Mouse (Mus musculus) forebrain, embryonic 14.5 days (tissue): Measurements from ENCODE around the gene Armc7. TPM values are rescaled to one million over a fixed set of nuclear protein-coding genes. Genes with fewer than 3 reads are reported as not detected.
A peak's percentile ranks its signal among the peaks of the same experiment; 100 is the strongest.
"Not testable (repeated sequence)": the region's sequence is repeated elsewhere in the genome, so short reads cannot be mapped to it uniquely, and the experiment has no call there.

Source experiments
- ATAC-seq: fragments of 200-750 bp; cut with Nextera tagmentation; 2 replicates; pipeline ENCODE4 v1.8.0; 2017; ENCODE audit warnings: mild to moderate bottlenecking, moderate library complexity
- DNase-seq: peaks from one replicate; pipeline ENCODE4 v3.0.0-alpha.2; 2015; ENCODE audit warnings: low spot score
- H3K27ac ChIP-seq: fragments of 300-500 bp; sonication (generic); 2 replicates; pipeline ENCODE4 v1.5.1; 2014; ENCODE audit warnings: low read depth, mild to moderate bottlenecking, control low read depth, low read length, moderate library complexity
- H3K27me3 ChIP-seq: fragments of 300-500 bp; sonication (generic); replicated peaks from 2 replicates; pipeline ENCODE4 v1.6.1; 2014; ENCODE audit warnings: low read length, control low read depth, mixed read lengths; ENCODE audit not compliant: control insufficient read depth, insufficient read depth
- H3K36me3 ChIP-seq: fragments of 300-500 bp; sonication (generic); 2 replicates; pipeline ENCODE4 v1.6.1; 2014; ENCODE audit warnings: low read length, control low read depth; ENCODE audit not compliant: control insufficient read depth, insufficient read depth
- H3K4me1 ChIP-seq: fragments of 300-500 bp; sonication (generic); 2 replicates; pipeline ENCODE4 v1.6.1; 2014; ENCODE audit warnings: antibody characterized with exemption, low read length, control low read depth; ENCODE audit not compliant: control insufficient read depth, insufficient read depth
- H3K4me2 ChIP-seq: fragments of 300-500 bp; sonication (generic); 2 replicates; pipeline ENCODE4 v1.6.1; 2014; ENCODE audit warnings: mild to moderate bottlenecking, control low read depth, low read length
- H3K4me3 ChIP-seq: fragments of 300-500 bp; sonication (generic); 2 replicates; pipeline ENCODE4 v1.5.1; 2014; ENCODE audit warnings: low read depth, low read length, control low read depth
- H3K9ac ChIP-seq: fragments of 300-500 bp; sonication (generic); 2 replicates; pipeline ENCODE4 v1.6.1; 2014; ENCODE audit warnings: mild to moderate bottlenecking, low read length, control low read depth, moderate library complexity
- H3K9me3 ChIP-seq: fragments of 300-500 bp; sonication (generic); replicated peaks from 2 replicates; pipeline ENCODE4 v1.6.1; 2016; ENCODE audit warnings: low read length, control low read depth, mixed read lengths; ENCODE audit not compliant: control insufficient read depth
- WGBS: fragments of 180-500 bp; shearing (Covaris S2); extraction: QIAGEN DNeasy Blood & Tissue Kit; methylation state at CpG from one replicate; pipeline ENCODE4 v1.1.7; 2014; 5-methylcytosine and 5-hydroxymethylcytosine counted together
- polyA plus RNA-seq: library from polyadenylated mRNA; unstranded; fragments of >200 nt; fragmentation: Nextera tagmentation; extraction: Ambion mirVana; gene quantifications from 2 replicates; pipeline ENCODE4 v1.2.1, GENCODE M21; 2014

The Armc7 gene
- polyA plus RNA-seq, 1 experiment from 2014 or later, result 11.5 TPM

DNA sequence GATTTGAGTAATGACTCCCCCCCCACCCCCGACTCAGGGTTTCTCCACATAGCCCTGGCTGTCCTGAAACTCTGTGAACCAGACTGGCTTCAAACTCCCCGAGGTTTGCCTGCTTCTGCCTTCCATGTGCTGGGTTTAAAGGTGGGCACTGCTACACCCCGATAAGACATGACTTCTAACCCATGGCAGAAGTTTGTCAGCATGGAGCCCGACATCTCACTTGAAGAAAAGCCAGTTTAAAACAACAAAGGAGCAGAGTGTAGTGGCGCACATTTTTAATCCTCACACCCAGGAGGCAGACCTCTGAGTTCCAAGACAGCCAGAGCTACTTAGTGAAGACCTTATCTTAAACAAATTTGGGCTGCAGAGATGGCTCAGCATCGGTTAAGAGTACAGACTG, 16.9 kb downstream of the Armc7 start:
- Histone ChIP-seq H3K4me3 (peak overlapping the region; percentile 67), H3K9me3 (no peaks in the 10 kb centered on the region), H3K36me3 (peaks cover 25% of the 10 kb centered on the region), H3K27ac (no peak overlapping the region), H3K4me1 (peaks cover 10% of the 10 kb centered on the region; the same call in 1 of the 2 replicates), H3K9ac (peak overlapping the region; percentile 74; the same call in 1 of the 2 replicates), H3K4me2 (peak overlapping the region; percentile 82), H3K27me3 (no peaks in the 10 kb centered on the region)
- 38% methylated on average over 6 of the region's 6 CpGs for WGBS
- DNase-seq, result no peak
- ATAC-seq, result no peak

GRCm38 (mm10) chr11:115496559-115496958, 21.1 kb downstream of the Armc7 start:
- not testable (repeated sequence) for H3K27ac ChIP-seq, H3K9ac ChIP-seq, H3K9me3 ChIP-seq, H3K4me3 ChIP-seq, H3K4me2 ChIP-seq, H3K27me3 ChIP-seq, DNase-seq, H3K4me1 ChIP-seq, ATAC-seq
- 87% methylated on average over 9 of the region's 9 CpGs for WGBS
- peaks cover 53% of the 10 kb centered on the region for H3K36me3 ChIP-seq

GRCm38 (mm10) chr11:115502636-115503035, 27.2 kb downstream of the Armc7 start:
- Histone ChIP-seq H3K4me1 (no peaks in the 10 kb centered on the region; the same call in 1 of the 2 replicates), H3K4me3 (no peak overlapping the region), H3K9me3 (no peaks in the 10 kb centered on the region), H3K36me3 (peaks cover 72% of the 10 kb centered on the region), H3K4me2 (no peak overlapping the region), H3K27ac (no peak overlapping the region), H3K27me3 (no peaks in the 10 kb centered on the region), H3K9ac (no peak overlapping the region)
- ATAC-seq (no peak), DNase-seq (no peak)
- WGBS, result 93% methylated on average over 6 of the region's 6 CpGs

DNA sequence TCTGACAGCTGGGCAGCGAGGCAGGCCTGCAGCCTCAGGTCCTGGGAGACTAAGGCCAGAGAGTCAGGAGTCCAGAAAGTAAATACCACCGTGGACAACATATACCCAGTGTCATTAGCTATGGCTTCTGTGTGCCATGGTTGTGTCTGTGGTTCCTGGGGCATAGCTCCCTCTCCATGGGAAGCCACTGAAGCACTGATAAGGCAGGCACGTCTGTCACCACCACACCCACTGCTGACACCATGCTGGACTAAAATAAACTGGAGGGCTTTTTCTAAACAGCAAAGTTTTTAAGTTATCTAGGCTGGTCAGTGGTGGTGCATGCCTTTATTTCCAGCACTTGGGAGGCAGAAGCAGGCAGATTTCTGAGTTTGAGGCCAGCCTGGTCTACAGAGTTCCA, 31.1 kb downstream of the Armc7 start:
- H3K36me3 ChIP-seq, result peaks cover 36% of the 10 kb centered on the region

DNA sequence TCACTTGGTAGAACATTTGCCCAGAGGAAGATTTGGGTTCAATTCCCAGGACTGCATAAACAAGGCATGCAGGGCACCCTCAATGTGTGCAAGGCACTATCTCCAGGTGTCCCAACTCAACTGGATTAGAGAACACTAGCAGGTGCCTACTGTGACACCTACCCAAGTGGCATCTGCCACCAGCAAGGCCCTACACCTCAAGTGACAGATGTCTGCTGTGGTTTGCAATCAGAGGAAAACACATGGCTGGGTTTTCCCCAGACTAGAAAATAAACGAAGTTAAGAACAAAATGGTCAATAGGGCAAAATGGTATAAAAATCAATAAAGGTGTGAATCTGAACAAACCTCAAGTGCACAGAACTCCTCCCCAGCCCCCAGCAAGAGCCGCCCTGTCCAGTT, 32.6 kb downstream of the Armc7 start:
- no peak overlapping the region for H3K4me3 ChIP-seq
- H3K9me3 ChIP-seq, result no peaks in the 10 kb centered on the region
- H3K27ac ChIP-seq, result no peak overlapping the region
- DNase-seq, result no peak
- H3K36me3 ChIP-seq, result peaks cover 21% of the 10 kb centered on the region; the same call in 1 of the 2 replicates
- no peak overlapping the region for H3K4me2 ChIP-seq
- no peak for ATAC-seq
- H3K4me1 ChIP-seq, result peaks cover 33% of the 10 kb centered on the region
- 83% methylated on average over 2 of the region's 2 CpGs for WGBS
- H3K9ac ChIP-seq, result no peak overlapping the region
- no peaks in the 10 kb centered on the region for H3K27me3 ChIP-seq

More for the DNA sequence above, 31.1 kb downstream of the Armc7 start:
- Histone ChIP-seq H3K4me2 (no peak overlapping the region), H3K4me1 (peaks cover 33% of the 10 kb centered on the region), H3K9ac (no peak overlapping the region), H3K9me3 (no peaks in the 10 kb centered on the region), H3K4me3 (no peak overlapping the region), H3K27me3 (no peaks in the 10 kb centered on the region), H3K27ac (no peak overlapping the region)
- WGBS, result 77% methylated on average over 3 of the region's 3 CpGs
- DNase-seq, result no peak
- ATAC-seq, result no peak

DNA sequence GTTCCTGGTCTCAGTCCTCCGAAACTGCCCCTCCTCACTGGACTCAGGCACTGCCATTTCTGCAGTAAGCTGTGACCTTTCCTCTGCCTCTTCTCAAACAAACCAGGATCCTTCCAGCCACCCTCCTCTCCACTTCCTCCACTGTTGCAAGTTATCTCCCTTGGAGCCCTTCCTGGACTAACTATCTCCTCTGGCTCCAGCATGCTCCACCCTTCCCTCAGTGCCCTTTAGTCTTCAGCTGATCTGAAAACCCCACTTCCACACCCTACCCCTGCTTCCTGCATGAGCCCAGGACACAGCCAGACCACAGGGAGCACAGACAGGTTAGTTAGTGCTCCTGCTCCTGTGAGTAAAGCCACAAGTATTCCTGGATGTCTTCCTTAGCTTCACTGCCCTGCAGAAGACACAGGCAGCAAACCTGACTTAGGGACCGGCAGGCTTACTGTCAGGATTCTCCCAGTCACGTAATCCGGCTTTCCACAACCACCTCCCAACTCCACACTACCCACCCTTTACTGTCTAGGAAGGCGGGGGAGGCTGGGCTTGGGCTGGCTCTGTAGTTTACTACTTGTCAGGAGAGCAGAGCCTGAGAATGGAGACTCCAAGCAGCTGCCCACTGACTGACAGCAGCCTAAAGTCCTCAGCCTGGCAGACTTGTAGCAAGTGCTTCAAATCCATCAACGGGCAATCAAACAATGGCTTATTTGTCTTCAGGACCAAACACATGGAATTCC, 34.5 kb downstream of the Armc7 start:
- DNase-seq, result peak; percentile 39
- WGBS, result 38% methylated on average over 6 of the region's 6 CpGs
- Histone ChIP-seq H3K36me3 (peaks cover 12% of the 10 kb centered on the region; the same call in 1 of the 2 replicates), H3K4me2 (peak overlapping the region; percentile 91), H3K9ac (peak overlapping the region; percentile 100), H3K4me3 (peak overlapping the region; percentile 100), H3K27me3 (no peaks in the 10 kb centered on the region), H3K27ac (peak overlapping the region; percentile 30; the same call in 1 of the 2 replicates), H3K9me3 (no peaks in the 10 kb centered on the region), H3K4me1 (peaks cover 33% of the 10 kb centered on the region)
- no peak for ATAC-seq

- Histone ChIP-seq H3K4me2 (peak overlapping the region; percentile 91), H3K9ac (peak overlapping the region; percentile 100; the same call in 1 of the 2 replicates), H3K27me3 (no peaks in the 10 kb centered on the region), H3K4me1 (peaks cover 33% of the 10 kb centered on the region), H3K36me3 (peaks cover 10% of the 10 kb centered on the region; the same call in 1 of the 2 replicates), H3K9me3 (no peaks in the 10 kb centered on the region), H3K4me3 (peak overlapping the region; percentile 100), H3K27ac (no peak overlapping the region)
- ATAC-seq (no peak), DNase-seq (no peak)
- WGBS, result 46% methylated on average over 5 of the region's 5 CpGs
These were observed 35.0 kb downstream of the Armc7 start for GRCm38 (mm10) chr11:115510507-115510888.

- DNase-seq, result no peak
- no peaks in the 10 kb centered on the region for H3K27me3 ChIP-seq
- no peak for ATAC-seq
- H3K9me3 ChIP-seq, result no peaks in the 10 kb centered on the region
- H3K4me1 ChIP-seq, result peaks cover 33% of the 10 kb centered on the region
- H3K4me3 ChIP-seq, result peak overlapping the region; percentile 100
- peaks cover 10% of the 10 kb centered on the region; the same call in 1 of the 2 replicates for H3K36me3 ChIP-seq
- no peak overlapping the region for H3K27ac ChIP-seq
- H3K4me2 ChIP-seq, result peak overlapping the region; percentile 91
- peak overlapping the region; percentile 100 for H3K9ac ChIP-seq
- WGBS, result 69% methylated on average over 2 of the region's 2 CpGs
These were observed 35.7 kb downstream of the Armc7 start for GRCm38 (mm10) chr11:115511121-115511520.

DNA sequence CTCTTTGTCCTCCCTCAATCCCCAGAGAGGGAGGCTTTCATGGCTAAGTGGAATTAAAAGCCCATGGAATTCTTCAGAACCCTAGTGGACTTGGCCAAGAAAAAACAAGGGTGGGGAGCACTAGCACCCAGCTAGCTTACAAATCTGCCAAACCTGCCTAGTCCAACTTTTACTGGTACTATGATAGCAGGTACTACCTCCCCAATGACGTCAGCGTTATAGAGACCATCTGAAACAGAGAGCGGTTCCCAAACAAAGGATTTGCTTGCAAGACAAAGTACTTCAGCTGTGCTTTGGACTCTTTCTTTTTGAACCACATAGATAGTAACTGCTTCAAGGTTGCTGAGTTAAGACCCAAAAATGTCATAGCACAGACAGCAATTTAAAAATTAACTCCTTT, 36.5 kb downstream of the Armc7 start:
- Histone ChIP-seq H3K9ac (peak overlapping the region; percentile 100), H3K27ac (peak overlapping the region; percentile 83), H3K36me3 (peaks cover 4% of the 10 kb centered on the region; the same call in 1 of the 2 replicates), H3K4me2 (peak overlapping the region; percentile 91), H3K27me3 (no peaks in the 10 kb centered on the region), H3K4me3 (peak overlapping the region; percentile 100), H3K9me3 (no peaks in the 10 kb centered on the region), H3K4me1 (peaks cover 33% of the 10 kb centered on the region)
- DNase-seq (peak; percentile 73), ATAC-seq (no peak)
- WGBS, result 7% methylated on average over 3 of the region's 3 CpGs
